Mouse (Mus musculus): ENCODE results near the gene Cnksr3. TPM values are rescaled to one million over a fixed set of nuclear protein-coding genes. Genes with fewer than 3 reads are reported as not detected.

Cnksr3 gene
- polyA plus RNA-seq, 1 experiment from 2014 or later, result 1.4 TPM

DNA sequence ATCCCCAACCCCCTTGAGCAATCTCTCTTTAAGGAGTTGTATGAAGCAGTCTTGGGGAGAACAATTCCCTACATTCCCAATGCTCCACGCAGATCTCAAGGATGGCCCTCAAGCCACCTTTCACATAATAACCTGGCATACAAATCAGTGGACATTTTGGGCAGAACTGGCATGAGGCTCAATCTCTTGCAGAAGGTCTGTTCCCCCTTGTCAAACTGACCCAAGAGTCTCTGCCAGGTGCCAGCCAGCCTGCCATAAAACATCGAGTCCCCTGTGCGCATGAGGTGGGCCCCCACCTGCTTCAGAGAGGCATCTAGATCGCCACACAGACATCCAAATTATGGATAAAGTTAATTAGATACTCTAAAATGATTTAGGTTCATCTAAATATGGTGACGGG, 25.0 kb downstream of the Cnksr3 start:
- Histone ChIP-seq H3K27ac (ENCODE audit: low read length) (no peak overlapping the region), H3K36me3 (ENCODE audit: control insufficient read depth, insufficient read depth, low read length) (no peaks in the 10 kb centered on the region), H3K4me1 (ENCODE audit: control insufficient read depth, insufficient read depth, low read length) (no peaks in the 10 kb centered on the region), H3K4me3 (ENCODE audit: low read depth, low read length) (no peak overlapping the region), H3K27me3 (ENCODE audit: control insufficient read depth, insufficient read depth, low read depth, low read length) (no peaks in the 10 kb centered on the region), H3K9me3 (replicated peaks; ENCODE audit: control insufficient read depth, low read length, poor library complexity, severe bottlenecking) (no peaks in the 10 kb centered on the region), H3K9ac (ENCODE audit: low read depth, low read length) (no peak overlapping the region), H3K4me2 (ENCODE audit: low read length) (no peak overlapping the region)
- ATAC-seq, result no peak
- WGBS, result 96% methylated on average over 5 of the region's 5 CpGs

DNA sequence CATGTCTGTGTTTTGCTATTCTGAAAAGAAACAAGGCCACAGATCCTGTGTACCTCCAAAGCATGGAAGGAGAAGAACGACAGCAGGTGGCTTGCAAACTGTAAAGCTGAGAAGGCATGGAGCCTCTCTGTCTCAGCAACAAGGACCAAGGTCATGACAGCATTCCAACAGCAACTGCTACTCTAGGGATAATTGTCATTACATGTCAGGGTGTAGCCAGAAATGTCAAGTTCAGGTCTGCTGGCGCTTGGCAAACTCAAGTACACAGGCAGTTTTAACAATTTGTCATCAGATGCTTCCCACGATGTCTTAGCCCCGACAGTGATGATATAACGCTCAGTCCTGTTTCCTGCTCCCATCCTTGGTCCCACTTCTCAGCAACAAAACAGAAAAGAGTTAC, 26.0 kb downstream of the Cnksr3 start:
- no peaks in the 10 kb centered on the region for H3K36me3 ChIP-seq (ENCODE audit: control insufficient read depth, insufficient read depth, low read length)
- WGBS, result 95% methylated on average over 5 of the region's 5 CpGs
- H3K9ac ChIP-seq (ENCODE audit: low read depth, low read length), result no peak overlapping the region
- H3K27me3 ChIP-seq (ENCODE audit: control insufficient read depth, insufficient read depth, low read depth, low read length), result no peaks in the 10 kb centered on the region
- no peak overlapping the region for H3K27ac ChIP-seq (ENCODE audit: low read length)
- no peaks in the 10 kb centered on the region for H3K9me3 ChIP-seq (replicated peaks; ENCODE audit: control insufficient read depth, low read length, poor library complexity, severe bottlenecking)
- H3K4me1 ChIP-seq (ENCODE audit: control insufficient read depth, insufficient read depth, low read length), result no peaks in the 10 kb centered on the region
- no peak for ATAC-seq
- no peak overlapping the region for H3K4me2 ChIP-seq (ENCODE audit: low read length)
- H3K4me3 ChIP-seq (ENCODE audit: low read depth, low read length), result no peak overlapping the region

DNA sequence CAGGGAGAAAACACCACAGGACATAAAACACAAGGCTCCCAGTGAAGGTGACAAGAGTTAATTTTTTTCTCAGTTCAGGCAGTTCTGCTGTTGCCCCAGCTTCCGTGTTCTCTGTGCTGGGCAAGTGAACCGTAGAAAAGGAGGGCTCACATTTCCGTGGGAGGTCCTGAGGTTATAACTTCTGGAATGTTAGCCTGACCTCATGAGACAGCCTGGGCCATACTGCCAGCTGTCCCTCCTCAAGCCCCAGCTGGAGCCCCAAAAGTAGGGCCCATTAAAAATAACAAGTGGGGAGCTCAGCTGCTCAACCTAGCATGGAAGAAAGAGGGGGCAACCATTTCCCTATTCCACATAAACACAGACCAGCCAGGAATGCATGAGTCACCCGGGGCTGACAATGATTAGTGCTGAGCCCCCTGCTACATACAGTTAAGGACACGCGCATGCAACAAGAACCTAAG, 28.8 kb downstream of the Cnksr3 start:
- Histone ChIP-seq H3K27me3 (ENCODE audit: control insufficient read depth, insufficient read depth, low read depth, low read length) (no peaks in the 10 kb centered on the region), H3K9ac (ENCODE audit: low read depth, low read length) (no peak overlapping the region), H3K4me3 (ENCODE audit: low read depth, low read length) (no peak overlapping the region), H3K4me1 (ENCODE audit: control insufficient read depth, insufficient read depth, low read length) (no peaks in the 10 kb centered on the region), H3K27ac (ENCODE audit: low read length) (no peak overlapping the region), H3K9me3 (replicated peaks; ENCODE audit: control insufficient read depth, low read length, poor library complexity, severe bottlenecking) (no peaks in the 10 kb centered on the region), H3K36me3 (ENCODE audit: control insufficient read depth, insufficient read depth, low read length) (no peaks in the 10 kb centered on the region), H3K4me2 (ENCODE audit: low read length) (no peak overlapping the region)
- no peak for ATAC-seq
- WGBS, result 38% methylated on average over 6 of the region's 6 CpGs

DNA sequence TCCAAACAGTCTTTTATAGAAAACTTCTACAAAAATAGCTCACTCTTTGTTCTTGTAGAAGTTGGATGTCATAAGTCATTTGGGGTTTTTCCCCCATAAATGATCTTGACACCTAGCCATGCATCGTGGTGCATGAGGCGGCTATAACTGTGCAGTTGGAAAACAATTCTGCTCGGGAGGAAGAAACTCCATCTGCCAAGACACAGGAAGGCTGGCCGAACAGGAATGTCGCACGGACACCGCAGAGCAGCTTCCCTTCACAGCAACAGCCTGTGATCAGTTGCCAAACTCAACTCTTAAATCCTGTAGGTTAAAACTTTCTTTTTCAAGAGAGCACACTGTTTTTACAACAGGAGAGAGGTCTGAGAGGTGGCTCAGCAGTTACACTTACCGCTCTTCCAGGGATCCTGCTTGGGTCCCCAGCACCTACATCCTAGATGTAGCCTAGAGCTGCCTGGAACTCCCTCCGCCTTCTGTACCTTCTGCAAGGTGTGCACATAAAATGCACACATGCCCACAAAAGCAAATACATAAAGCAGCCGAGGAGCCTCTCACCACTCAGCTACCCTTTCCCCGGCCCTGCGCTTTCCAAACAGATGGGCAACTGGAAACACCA, 29.4 kb downstream of the Cnksr3 start:
- 77% methylated on average over 12 of the region's 12 CpGs for WGBS
- H3K4me2 ChIP-seq (ENCODE audit: low read length), result no peak overlapping the region
- no peak overlapping the region for H3K27ac ChIP-seq (ENCODE audit: low read length)

DNA sequence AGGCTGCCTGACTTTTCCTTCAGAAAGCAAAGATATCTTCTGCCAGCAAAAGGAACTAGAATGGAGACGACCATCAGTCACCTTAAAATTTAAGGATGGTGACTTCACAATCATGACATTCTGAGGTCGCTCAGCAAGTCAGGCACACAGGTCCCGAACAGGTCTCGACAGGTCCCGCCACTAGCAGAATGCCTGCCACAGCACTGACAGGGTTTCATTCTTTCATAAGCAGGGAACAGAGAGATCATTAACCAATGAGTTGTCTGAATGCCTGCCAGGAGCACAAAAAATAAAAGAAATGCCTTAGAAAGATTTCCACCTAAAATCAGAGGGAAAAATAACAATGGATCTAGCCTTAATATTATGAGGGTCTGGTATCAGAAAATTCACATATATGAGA, 31.7 kb downstream of the Cnksr3 start:
- no peaks in the 10 kb centered on the region for H3K9me3 ChIP-seq (replicated peaks; ENCODE audit: control insufficient read depth, low read length, poor library complexity, severe bottlenecking)
- H3K4me1 ChIP-seq (ENCODE audit: control insufficient read depth, insufficient read depth, low read length), result no peaks in the 10 kb centered on the region; the same call in 1 of the 2 replicates
- H3K36me3 ChIP-seq (ENCODE audit: control insufficient read depth, insufficient read depth, low read length), result no peaks in the 10 kb centered on the region
- 89% methylated on average over 5 of the region's 5 CpGs for WGBS
- H3K4me3 ChIP-seq (ENCODE audit: low read depth, low read length), result no peak overlapping the region
- H3K27me3 ChIP-seq (ENCODE audit: control insufficient read depth, insufficient read depth, low read depth, low read length), result no peaks in the 10 kb centered on the region
- no peak overlapping the region for H3K9ac ChIP-seq (ENCODE audit: low read depth, low read length)
- no peak overlapping the region for H3K27ac ChIP-seq (ENCODE audit: low read length)
- no peak overlapping the region for H3K4me2 ChIP-seq (ENCODE audit: low read length)
- no peak for ATAC-seq

More for the DNA sequence above, 29.4 kb downstream of the Cnksr3 start:
- H3K36me3 ChIP-seq (ENCODE audit: control insufficient read depth, insufficient read depth, low read length), result no peaks in the 10 kb centered on the region
- H3K27me3 ChIP-seq (ENCODE audit: control insufficient read depth, insufficient read depth, low read depth, low read length), result no peaks in the 10 kb centered on the region
- no peak for ATAC-seq
- H3K9me3 ChIP-seq (replicated peaks; ENCODE audit: control insufficient read depth, low read length, poor library complexity, severe bottlenecking), result no peaks in the 10 kb centered on the region
- no peak overlapping the region for H3K9ac ChIP-seq (ENCODE audit: low read depth, low read length)
- no peak overlapping the region for H3K4me3 ChIP-seq (ENCODE audit: low read depth, low read length)
- H3K4me1 ChIP-seq (ENCODE audit: control insufficient read depth, insufficient read depth, low read length), result no peaks in the 10 kb centered on the region

DNA sequence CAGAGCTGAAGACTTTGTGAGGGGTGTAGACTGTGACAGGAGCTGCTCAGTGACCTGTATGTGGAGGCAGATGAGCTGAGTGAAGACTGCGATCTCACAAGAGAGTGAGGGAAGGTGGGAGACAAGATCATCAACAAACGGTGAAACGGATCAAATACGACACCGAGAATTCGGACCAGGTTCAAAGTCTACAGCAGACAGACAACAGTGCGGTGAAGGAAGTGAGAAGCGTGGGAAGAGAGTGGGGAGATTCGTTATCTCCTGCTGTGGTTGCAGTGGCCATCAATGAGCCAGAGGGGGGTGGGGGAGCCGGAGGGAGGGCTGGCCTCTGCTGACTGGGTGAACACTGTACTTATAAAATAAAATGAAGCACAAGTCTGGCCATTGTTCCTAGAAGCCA, 33.5 kb downstream of the Cnksr3 start:
- Histone ChIP-seq H3K9me3 (replicated peaks; ENCODE audit: control insufficient read depth, low read length, poor library complexity, severe bottlenecking) (no peaks in the 10 kb centered on the region), H3K4me3 (ENCODE audit: low read depth, low read length) (no peak overlapping the region), H3K27ac (ENCODE audit: low read length) (no peak overlapping the region), H3K27me3 (ENCODE audit: control insufficient read depth, insufficient read depth, low read depth, low read length) (no peaks in the 10 kb centered on the region), H3K4me1 (ENCODE audit: control insufficient read depth, insufficient read depth, low read length) (no peaks in the 10 kb centered on the region; the same call in 1 of the 2 replicates), H3K36me3 (ENCODE audit: control insufficient read depth, insufficient read depth, low read length) (no peaks in the 10 kb centered on the region), H3K4me2 (ENCODE audit: low read length) (no peak overlapping the region), H3K9ac (ENCODE audit: low read depth, low read length) (no peak overlapping the region)
- ATAC-seq, result no peak
- 74% methylated on average over 10 of the region's 10 CpGs for WGBS

DNA sequence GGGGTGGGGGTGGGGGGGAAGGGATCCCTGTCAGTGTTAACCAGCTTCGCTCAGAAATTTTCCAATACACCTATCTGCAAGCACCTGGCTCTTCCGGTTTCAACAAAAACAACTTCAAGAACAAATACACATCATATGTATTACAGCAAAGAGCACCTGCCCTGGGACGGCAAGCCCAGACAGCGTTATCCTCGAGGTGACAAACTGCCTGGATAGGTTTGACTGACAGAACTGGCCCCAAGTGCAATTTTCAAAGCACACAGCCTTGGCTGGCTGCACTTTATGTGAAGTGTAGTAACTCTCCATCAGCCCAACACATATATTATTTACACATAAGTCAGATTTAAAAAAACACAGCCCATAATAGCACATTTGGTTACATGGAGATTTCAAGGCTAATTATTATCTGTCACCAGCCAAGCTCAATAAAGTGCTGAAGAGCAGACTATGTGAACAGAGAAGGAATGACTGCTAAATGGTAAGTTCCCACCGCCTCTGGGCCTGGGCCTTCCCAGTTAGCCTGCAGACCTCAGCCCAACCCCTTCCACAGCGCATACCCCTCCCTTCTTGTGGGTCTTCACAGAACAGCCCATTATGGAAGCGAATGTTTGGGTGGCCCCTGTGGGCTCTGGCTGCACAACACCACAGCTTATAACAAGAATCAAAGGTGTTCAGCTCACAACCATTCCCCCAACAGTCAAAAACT, 35.7 kb downstream of the Cnksr3 start:
- Histone ChIP-seq H3K27me3 (ENCODE audit: control insufficient read depth, insufficient read depth, low read depth, low read length) (no peaks in the 10 kb centered on the region), H3K4me1 (ENCODE audit: control insufficient read depth, insufficient read depth, low read length) (no peaks in the 10 kb centered on the region; the same call in 1 of the 2 replicates), H3K4me2 (ENCODE audit: low read length) (no peak overlapping the region), H3K4me3 (ENCODE audit: low read depth, low read length) (no peak overlapping the region), H3K36me3 (ENCODE audit: control insufficient read depth, insufficient read depth, low read length) (no peaks in the 10 kb centered on the region), H3K9me3 (replicated peaks; ENCODE audit: control insufficient read depth, low read length, poor library complexity, severe bottlenecking) (no peaks in the 10 kb centered on the region), H3K9ac (ENCODE audit: low read depth, low read length) (no peak overlapping the region), H3K27ac (ENCODE audit: low read length) (no peak overlapping the region)
- 87% methylated on average over 8 of the region's 8 CpGs for WGBS
- no peak for ATAC-seq

DNA sequence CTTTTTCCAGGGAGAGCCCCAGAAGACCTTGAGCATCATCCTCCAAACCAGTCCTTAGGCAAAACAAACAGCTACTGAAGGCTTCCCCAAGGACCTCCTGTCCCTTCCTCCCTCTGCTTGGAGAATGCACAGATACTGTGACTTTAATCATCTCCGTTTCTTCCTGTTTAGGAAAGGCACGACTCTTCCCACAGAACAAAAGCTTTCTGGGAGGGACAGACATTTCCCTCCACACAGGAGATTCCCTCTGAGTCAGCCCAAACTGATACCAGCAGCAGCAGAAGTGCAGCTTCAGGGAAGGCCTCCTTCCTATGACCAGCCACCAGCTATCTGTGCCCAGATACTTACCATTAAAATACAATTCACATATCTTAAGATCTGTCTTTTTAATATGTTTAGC, 37.6 kb downstream of the Cnksr3 start:
- WGBS, result 38% methylated on average over 2 of the region's 2 CpGs
- no peak overlapping the region for H3K27ac ChIP-seq (ENCODE audit: low read length)
- H3K27me3 ChIP-seq (ENCODE audit: control insufficient read depth, insufficient read depth, low read depth, low read length), result no peaks in the 10 kb centered on the region
- H3K4me1 ChIP-seq (ENCODE audit: control insufficient read depth, insufficient read depth, low read length), result no peaks in the 10 kb centered on the region; the same call in 1 of the 2 replicates
- no peak overlapping the region for H3K4me3 ChIP-seq (ENCODE audit: low read depth, low read length)
- ATAC-seq, result no peak
- no peak overlapping the region for H3K4me2 ChIP-seq (ENCODE audit: low read length)
- H3K9ac ChIP-seq (ENCODE audit: low read depth, low read length), result no peak overlapping the region
- H3K36me3 ChIP-seq (ENCODE audit: control insufficient read depth, insufficient read depth, low read length), result no peaks in the 10 kb centered on the region
- H3K9me3 ChIP-seq (replicated peaks; ENCODE audit: control insufficient read depth, low read length, poor library complexity, severe bottlenecking), result no peaks in the 10 kb centered on the region

DNA sequence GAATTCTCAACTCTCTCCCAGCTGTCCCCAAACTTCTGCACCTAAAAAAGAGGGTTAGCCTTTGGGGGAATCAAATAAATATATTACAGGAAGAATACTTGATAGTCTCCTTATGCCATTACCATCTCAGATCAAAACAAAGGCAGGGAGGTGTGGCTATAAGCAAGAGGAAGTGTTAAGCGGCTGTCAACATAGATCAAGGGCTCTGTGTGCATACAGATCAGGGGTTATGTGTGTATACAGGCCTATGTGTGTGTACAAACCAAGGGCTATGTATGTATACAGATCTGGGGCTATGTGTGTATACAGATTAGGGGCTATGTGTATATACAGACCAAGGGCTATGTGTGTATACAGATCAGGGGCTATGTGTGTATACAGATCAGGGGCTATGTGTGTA, 38.9 kb downstream of the Cnksr3 start:
- no peak overlapping the region for H3K4me2 ChIP-seq (ENCODE audit: low read length)
- no peak overlapping the region for H3K9ac ChIP-seq (ENCODE audit: low read depth, low read length)
- ATAC-seq, result no peak
- H3K4me3 ChIP-seq (ENCODE audit: low read depth, low read length), result no peak overlapping the region
- no peaks in the 10 kb centered on the region for H3K27me3 ChIP-seq (ENCODE audit: control insufficient read depth, insufficient read depth, low read depth, low read length)
- no peaks in the 10 kb centered on the region for H3K36me3 ChIP-seq (ENCODE audit: control insufficient read depth, insufficient read depth, low read length)
- 87% methylated on average over 1 of the region's 1 CpGs for WGBS
- H3K4me1 ChIP-seq (ENCODE audit: control insufficient read depth, insufficient read depth, low read length), result no peaks in the 10 kb centered on the region; the same call in 1 of the 2 replicates
- H3K9me3 ChIP-seq (replicated peaks; ENCODE audit: control insufficient read depth, low read length, poor library complexity, severe bottlenecking), result no peaks in the 10 kb centered on the region
- H3K27ac ChIP-seq (ENCODE audit: low read length), result no peak overlapping the region

Data from midbrain, embryonic 16.5 days (tissue).